Mouse (Mus musculus): ENCODE measurements around the gene Plcxd2. TPM values are rescaled to one million over a fixed set of nuclear protein-coding genes. Genes with fewer than 3 reads are reported as not detected.
A peak's percentile ranks its signal among the peaks of the same experiment; 100 is the strongest.

The Plcxd2 gene
- polyA plus RNA-seq, 1 experiment = 0.86 TPM

DNA sequence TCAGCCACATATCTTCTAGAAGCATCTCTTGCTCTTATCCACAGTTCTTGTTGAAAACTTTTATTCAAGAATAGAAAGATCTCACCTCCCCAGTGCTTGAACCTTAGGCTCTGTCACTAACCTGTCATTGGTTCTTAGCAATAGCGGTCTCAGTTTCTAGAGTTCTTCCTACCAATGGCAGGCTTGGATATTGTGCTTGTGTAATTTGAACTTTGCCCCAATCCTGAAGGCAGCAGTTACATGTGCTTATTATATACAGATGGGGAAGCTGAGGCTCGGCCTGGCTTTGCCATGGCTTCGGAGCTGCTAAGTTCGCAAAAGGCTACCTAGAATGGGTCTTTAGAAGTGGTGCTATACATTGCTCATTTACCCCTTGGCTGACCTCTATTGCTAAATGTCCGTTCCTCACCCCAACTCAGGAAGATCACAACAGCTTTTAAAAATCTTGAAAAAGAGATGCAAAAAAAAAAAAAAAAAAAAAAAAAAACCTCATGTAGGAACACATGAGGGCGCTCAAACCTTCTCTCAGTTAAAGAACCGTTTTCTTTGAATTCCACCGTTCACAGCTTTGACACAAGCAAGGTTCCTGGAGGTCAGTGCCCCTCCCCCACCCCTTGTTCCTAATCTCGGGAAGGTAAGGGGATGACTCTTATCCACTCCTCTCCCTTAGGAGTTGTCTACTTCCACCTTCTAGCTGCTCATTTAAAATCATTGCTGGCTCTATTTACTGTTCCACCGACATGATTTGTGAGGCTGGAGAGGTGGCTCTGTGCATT is 18.9 kb downstream of the Plcxd2 start:
- TF ChIP-seq POLR2A (IDR thresholded peaks at IDR 0.05; ENCODE audit: borderline replicate concordance, low read depth, low read length) (no peak), CTCF (IDR thresholded peaks at IDR 0.05; ENCODE audit: low read depth, low read length) (no peak)
- no peak overlapping the region for H3K27ac ChIP-seq (ENCODE audit: insufficient read depth, low read depth, low read length)
- H3K4me1 ChIP-seq (ENCODE audit: control insufficient read depth, insufficient read depth, low read length) = peaks cover 5% of the 10 kb centered on the region; the same call in 1 of the 2 replicates
- no peak overlapping the region for H3K4me3 ChIP-seq (ENCODE audit: insufficient read depth, low read length)

DNA sequence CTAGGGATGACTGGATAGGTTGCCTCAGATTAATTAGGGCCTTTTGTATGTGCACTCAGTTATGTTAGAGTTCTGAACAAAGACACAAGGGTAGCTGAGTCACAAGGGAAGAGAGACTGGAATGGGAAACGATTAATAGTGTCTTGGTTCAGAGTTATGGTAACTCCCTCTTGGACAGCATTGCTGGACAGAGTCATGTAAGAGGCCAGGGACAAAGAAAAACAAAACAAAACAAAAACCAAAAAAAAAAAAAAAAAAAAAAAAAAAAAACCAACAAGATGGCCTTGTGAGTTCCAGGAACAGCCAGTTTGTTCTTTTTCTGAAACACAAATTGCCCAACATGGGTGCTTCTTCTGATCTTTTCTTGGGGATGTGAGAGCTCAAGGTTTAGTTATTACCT is 23.8 kb downstream of the Plcxd2 start:
- H3K27ac ChIP-seq (ENCODE audit: insufficient read depth, low read depth, low read length) = no peak overlapping the region
- no peak for TF ChIP-seq CTCF (IDR thresholded peaks at IDR 0.05; ENCODE audit: low read depth, low read length)
- no peak for TF ChIP-seq POLR2A (IDR thresholded peaks at IDR 0.05; ENCODE audit: borderline replicate concordance, low read depth, low read length)
- no peaks in the 10 kb centered on the region for H3K4me1 ChIP-seq (ENCODE audit: control insufficient read depth, insufficient read depth, low read length)
- no peak overlapping the region for H3K4me3 ChIP-seq (ENCODE audit: insufficient read depth, low read length)

DNA sequence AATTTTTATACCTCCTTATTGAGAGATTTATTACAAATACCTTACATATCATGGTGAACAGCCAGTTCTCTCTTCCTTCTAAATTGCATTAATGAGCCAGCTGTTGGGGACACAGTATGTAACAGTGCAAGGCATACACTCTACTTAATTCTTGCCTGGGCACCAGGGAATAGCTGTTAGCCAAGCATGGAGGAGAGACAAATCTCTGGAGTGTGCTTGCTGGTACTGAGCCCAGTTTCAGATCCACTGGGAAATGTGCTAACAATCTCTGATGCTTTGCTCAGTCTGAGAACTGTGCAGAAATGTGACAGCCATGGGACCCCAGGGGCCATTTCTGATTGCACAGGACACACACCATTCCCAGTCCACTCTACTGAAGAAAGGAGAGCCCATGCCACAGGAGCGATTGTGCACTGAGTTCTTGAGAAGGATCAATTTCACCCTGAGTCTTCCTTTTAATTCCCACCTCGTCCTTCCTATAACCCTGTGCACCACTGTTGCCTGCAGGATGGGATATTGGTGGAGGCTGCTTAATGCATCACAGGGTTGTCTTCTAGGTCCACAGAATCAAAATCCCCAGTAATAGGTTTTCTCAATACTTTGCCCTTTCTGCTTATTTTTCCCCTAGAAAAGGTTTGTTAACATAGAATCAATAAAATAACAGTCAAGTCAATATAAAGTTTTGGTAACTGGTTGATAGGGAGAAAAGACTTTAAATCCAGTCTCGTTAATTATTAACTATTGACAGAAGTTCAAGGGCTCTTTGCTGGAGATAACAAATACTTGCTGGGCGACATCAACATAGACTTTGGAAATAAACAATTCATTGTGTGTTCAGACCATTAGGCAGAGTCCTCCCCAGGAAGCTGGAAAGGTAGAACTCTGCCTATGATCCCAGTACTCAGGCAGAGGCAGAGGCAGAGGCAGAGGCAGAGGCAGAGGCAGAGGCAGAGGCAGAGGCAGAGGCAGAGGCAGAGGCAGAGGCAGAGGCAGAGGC is 25.1 kb downstream of the Plcxd2 start:
- no peak overlapping the region for H3K27ac ChIP-seq (ENCODE audit: insufficient read depth, low read depth, low read length)

DNA sequence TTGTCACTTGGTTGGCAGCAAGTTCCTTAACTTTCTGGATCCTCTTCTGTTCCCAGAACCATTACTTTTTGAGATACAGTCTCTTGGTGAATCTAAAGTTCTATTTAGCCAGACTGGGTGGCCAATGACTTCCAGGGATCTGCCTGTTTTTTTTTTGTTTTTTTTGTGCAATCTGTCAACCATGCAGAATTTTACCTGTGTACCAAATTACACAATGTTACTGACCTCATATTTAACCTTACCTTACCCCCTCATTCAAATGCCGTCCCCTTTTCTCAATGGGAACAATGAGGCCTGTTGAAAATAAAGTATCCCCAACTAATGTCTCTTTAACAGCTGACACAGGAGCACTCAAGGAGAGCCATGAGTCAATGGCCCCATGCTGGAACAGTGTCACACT is 33.8 kb downstream of the Plcxd2 start:
- Histone ChIP-seq H3K27ac (ENCODE audit: insufficient read depth, low read depth, low read length) (no peak overlapping the region), H3K4me1 (ENCODE audit: control insufficient read depth, insufficient read depth, low read length) (no peaks in the 10 kb centered on the region), H3K4me3 (ENCODE audit: insufficient read depth, low read length) (no peak overlapping the region)
- TF ChIP-seq POLR2A (IDR thresholded peaks at IDR 0.05; ENCODE audit: borderline replicate concordance, low read depth, low read length) = no peak
- no peak for TF ChIP-seq CTCF (IDR thresholded peaks at IDR 0.05; ENCODE audit: low read depth, low read length)

More for the DNA sequence above, 25.1 kb downstream of the Plcxd2 start:
- Histone ChIP-seq H3K4me1 (ENCODE audit: control insufficient read depth, insufficient read depth, low read length) (no peaks in the 10 kb centered on the region), H3K4me3 (ENCODE audit: insufficient read depth, low read length) (no peak overlapping the region)
- no peak for TF ChIP-seq POLR2A (IDR thresholded peaks at IDR 0.05; ENCODE audit: borderline replicate concordance, low read depth, low read length)

DNA sequence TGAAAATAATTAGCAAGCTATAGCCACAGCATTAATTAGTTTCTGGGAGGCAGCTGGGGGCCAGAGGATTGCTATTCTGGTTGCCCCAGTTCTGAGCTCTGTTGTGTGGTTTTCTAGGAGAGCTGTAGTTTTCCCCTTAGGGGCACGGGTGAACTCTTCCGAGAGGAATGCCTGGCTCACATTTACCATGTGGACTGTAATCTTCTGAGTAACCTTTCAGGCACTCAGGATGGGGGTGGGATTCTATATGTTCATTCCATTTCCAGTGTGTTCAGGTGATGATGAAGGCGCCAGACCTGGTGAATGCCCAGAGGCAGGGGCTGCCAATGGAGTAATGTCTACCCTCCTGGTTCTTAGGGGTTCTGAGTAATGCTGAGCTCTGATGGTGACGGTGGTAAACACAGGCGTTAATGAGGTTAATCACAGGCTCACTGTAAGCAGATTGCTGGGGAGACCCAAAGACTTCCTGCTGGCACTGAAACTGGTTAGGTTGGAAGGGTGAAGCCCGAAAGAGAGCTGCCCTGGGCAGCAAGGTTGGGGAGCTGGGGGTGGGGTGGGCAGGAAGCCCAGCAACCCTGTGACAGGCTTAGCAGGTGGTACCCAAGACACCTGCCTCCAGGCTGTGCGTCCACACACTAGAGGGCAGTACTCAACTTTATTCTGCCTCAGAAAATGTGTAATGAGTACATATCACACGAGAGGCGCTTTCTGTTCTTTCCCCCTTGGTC is 35.9 kb downstream of the Plcxd2 start:
- Histone ChIP-seq H3K4me3 (ENCODE audit: insufficient read depth, low read length) (no peak overlapping the region), H3K4me1 (ENCODE audit: control insufficient read depth, insufficient read depth, low read length) (peaks cover 3% of the 10 kb centered on the region; the same call in 1 of the 2 replicates), H3K27ac (ENCODE audit: insufficient read depth, low read depth, low read length) (no peak overlapping the region)
- TF ChIP-seq POLR2A (IDR thresholded peaks at IDR 0.05; ENCODE audit: borderline replicate concordance, low read depth, low read length) (no peak), CTCF (IDR thresholded peaks at IDR 0.05; ENCODE audit: low read depth, low read length) (no peak)

DNA sequence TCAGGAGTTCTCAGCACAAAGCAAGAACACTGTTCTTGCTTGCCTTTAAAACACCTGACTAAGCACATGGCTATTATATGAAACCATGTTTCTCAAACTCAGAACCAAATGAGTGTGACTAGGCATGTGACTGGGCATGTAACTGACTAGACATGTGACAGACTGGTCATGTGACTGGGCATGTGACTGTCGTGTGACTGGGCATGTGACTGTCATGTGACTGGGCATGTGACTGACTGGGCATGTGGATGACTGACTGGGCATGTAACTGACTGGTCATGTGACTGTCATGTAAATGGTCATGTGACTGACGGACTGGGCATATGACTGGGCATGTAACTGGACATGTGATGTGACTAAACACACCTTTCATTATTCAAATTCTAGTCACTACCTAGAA is 39.8 kb downstream of the Plcxd2 start:
- peaks cover 5% of the 10 kb centered on the region; the same call in 1 of the 2 replicates for H3K4me1 ChIP-seq (ENCODE audit: control insufficient read depth, insufficient read depth, low read length)

DNA sequence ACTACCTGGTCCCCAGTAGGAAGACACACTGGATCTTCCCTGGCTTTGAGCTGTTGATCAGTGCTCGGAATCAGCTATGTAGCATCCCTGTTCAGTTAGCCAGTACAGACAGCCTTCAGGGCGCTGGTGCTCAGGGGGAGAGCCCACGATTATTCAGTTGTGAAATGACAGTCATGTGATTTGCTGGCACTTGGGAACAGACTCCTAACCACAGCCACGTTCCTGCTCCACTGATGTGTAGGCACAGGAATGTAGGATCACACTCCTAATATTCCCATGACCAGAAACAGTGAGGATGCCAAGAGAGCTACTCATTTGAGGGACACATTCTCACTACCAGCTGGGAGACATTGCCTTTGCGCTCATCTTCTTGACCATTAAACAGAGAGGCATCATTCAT is 41.3 kb downstream of the Plcxd2 start:
- no peak overlapping the region for H3K27ac ChIP-seq (ENCODE audit: insufficient read depth, low read depth, low read length)
- no peak for TF ChIP-seq POLR2A (IDR thresholded peaks at IDR 0.05; ENCODE audit: borderline replicate concordance, low read depth, low read length)
- no peak overlapping the region for H3K4me3 ChIP-seq (ENCODE audit: insufficient read depth, low read length)
- peaks cover 7% of the 10 kb centered on the region; the same call in 1 of the 2 replicates for H3K4me1 ChIP-seq (ENCODE audit: control insufficient read depth, insufficient read depth, low read length)

More for the DNA sequence above, 39.8 kb downstream of the Plcxd2 start:
- TF ChIP-seq POLR2A (IDR thresholded peaks at IDR 0.05; ENCODE audit: borderline replicate concordance, low read depth, low read length) (no peak), CTCF (IDR thresholded peaks at IDR 0.05; ENCODE audit: low read depth, low read length) (no peak)
- Histone ChIP-seq H3K27ac (ENCODE audit: insufficient read depth, low read depth, low read length) (peak overlapping the region; percentile 0), H3K4me3 (ENCODE audit: insufficient read depth, low read length) (no peak overlapping the region)

DNA sequence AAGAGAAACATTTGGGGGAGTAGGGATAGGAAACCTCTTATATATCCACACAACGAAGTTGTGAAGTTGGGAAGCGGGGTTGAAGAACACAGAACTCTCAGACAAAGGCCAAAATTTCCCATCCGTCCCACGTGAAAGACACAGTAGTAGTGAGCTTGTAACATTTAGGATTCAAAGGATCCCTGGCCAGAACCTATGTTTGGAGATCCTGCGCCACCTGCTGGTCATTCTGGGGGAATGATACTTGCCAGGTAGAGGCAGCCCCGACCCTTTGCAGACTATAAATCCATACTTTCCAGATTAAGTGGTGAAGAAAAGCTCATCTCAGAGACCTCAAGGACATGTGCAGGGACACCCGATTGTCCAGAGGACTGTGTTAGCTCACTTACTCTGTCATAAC is 42.5 kb downstream of the Plcxd2 start:
- H3K27ac ChIP-seq (ENCODE audit: insufficient read depth, low read depth, low read length) = no peak overlapping the region
- H3K4me1 ChIP-seq (ENCODE audit: control insufficient read depth, insufficient read depth, low read length) = peaks cover 8% of the 10 kb centered on the region; the same call in 1 of the 2 replicates
- no peak overlapping the region for H3K4me3 ChIP-seq (ENCODE audit: insufficient read depth, low read length)
- TF ChIP-seq POLR2A (IDR thresholded peaks at IDR 0.05; ENCODE audit: borderline replicate concordance, low read depth, low read length) (no peak), CTCF (IDR thresholded peaks at IDR 0.05; ENCODE audit: low read depth, low read length) (peak; percentile 68)

DNA sequence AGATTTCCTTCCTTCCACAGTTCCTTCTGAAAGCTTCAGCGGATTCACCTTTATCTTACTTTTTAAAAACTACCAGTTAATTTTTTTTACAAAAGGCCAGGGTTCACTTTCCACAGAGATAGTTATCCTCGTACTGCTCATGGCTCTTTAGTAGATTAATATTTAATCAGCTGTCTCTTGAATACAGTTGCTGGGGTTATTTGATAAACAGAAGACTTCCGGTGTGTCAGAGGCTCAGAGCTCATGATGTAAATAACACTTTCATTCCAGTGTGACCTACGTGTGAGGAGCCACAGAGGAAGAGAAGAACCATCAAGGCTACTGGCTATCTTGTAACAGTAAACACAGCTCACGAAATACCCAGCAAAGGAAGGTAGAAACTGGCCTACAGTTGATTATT is 43.4 kb downstream of the Plcxd2 start:
- peaks cover 8% of the 10 kb centered on the region; the same call in 1 of the 2 replicates for H3K4me1 ChIP-seq (ENCODE audit: control insufficient read depth, insufficient read depth, low read length)
- no peak overlapping the region for H3K4me3 ChIP-seq (ENCODE audit: insufficient read depth, low read length)
- no peak overlapping the region for H3K27ac ChIP-seq (ENCODE audit: insufficient read depth, low read depth, low read length)
- TF ChIP-seq CTCF (IDR thresholded peaks at IDR 0.05; ENCODE audit: low read depth, low read length) (no peak), POLR2A (IDR thresholded peaks at IDR 0.05; ENCODE audit: borderline replicate concordance, low read depth, low read length) (no peak)

Measured in bone marrow macrophage, adult 2 months (primary cell).